Mouse (Mus musculus): Measurements from ENCODE around the gene 4930556J24Rik. TPM values are rescaled to one million over a fixed set of nuclear protein-coding genes. Genes with fewer than 3 reads are reported as not detected.
A peak's percentile ranks its signal among the peaks of the same experiment; 100 is the strongest.
"Not testable (repeated sequence)": the region's sequence is repeated elsewhere in the genome, so short reads cannot be mapped to it uniquely, and the experiment has no call there.

4930556J24Rik gene
- polyA plus RNA-seq, 1 experiment = not detected

DNA sequence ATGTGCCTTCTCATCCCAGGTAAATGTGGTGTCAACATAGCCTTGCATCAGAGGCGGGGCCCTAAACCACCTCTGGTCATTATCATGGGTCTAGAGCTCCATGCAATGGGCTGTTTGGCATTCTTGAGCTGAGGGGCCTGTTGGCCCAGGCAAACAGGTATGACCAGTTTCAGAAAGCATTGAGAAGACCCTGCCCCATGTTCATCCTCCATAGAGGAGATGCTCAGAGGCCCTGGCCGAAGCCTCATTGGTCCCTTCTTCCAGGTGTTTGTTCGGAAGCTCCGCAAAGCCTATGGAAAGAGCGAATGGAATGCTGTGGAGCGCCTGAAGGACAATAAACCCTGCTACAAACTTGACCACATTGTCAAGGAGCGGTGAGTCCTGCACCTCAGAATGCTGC lies 6.2 kb downstream of the 4930556J24Rik start:
- TF ChIP-seq CTCF (IDR thresholded peaks at IDR 0.05; ENCODE audit: borderline replicate concordance, extremely low read depth, insufficient read depth, insufficient read length) = no peak
- DNase-seq (ENCODE audit: low read depth) = no peak

- DNase-seq (ENCODE audit: low read depth) = no peak
- TF ChIP-seq CTCF (IDR thresholded peaks at IDR 0.05; ENCODE audit: borderline replicate concordance, extremely low read depth, insufficient read depth, insufficient read length) (peak; percentile 24; the same call in 1 of the 2 replicates), POLR2A (IDR thresholded peaks at IDR 0.05; ENCODE audit: borderline replicate concordance, extremely low read depth, insufficient read depth, insufficient read length, poor library complexity, severe bottlenecking) (no peak)
Observed at GRCm38 (mm10) chr11:3969837-3970236, 6.7 kb downstream of the 4930556J24Rik start.

DNA sequence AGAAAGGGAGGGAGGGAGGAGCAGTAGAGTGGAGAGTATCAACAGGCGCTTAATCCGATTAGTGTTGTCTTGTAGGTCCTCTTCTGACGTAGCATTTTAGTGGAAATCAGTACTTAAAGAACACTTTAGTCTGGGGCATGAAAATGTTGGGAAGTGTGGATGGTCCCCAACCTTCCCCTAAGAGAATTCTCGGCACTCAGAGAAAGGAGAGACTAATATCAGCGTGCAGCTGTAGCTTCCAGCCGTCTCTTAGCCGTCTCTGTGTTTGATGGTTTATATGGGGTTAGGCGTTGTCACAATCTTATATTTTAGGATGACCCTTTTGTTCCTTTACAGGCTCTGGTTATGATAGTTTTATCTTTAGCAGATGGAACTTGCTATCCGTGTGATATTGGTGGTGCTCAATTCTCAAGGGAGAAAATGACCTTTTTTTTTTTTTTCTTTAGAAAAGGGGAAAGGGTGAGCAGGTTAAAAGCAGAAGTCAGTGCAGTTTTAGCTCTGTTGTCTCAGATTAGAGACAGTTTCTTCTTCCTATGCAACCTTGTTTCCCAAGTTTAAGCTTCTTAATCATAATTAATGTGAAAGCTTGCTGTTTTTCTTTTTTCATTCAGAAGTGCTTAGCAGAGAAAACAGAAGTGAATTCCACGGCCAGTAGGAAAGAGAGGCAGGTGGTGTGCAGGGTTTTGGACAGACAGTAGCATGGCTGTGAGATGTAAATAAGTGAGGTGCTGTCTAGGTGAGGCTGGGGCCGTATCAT lies 12.0 kb downstream of the 4930556J24Rik start:
- no peak for DNase-seq (ENCODE audit: low read depth)
- TF ChIP-seq CTCF (IDR thresholded peaks at IDR 0.05; ENCODE audit: borderline replicate concordance, extremely low read depth, insufficient read depth, insufficient read length) (no peak), POLR2A (IDR thresholded peaks at IDR 0.05; ENCODE audit: borderline replicate concordance, extremely low read depth, insufficient read depth, insufficient read length, poor library complexity, severe bottlenecking) (no peak)

- peak; percentile 97 for DNase-seq (ENCODE audit: low read depth)
- TF ChIP-seq POLR2A (IDR thresholded peaks at IDR 0.05; ENCODE audit: borderline replicate concordance, extremely low read depth, insufficient read depth, insufficient read length, poor library complexity, severe bottlenecking) = peak; percentile 26; the same call in 1 of the 2 replicates
- TF ChIP-seq CTCF (IDR thresholded peaks at IDR 0.05; ENCODE audit: borderline replicate concordance, extremely low read depth, insufficient read depth, insufficient read length) = no peak
Observed at GRCm38 (mm10) chr11:3963610-3964415, 12.8 kb downstream of the 4930556J24Rik start, which contains the start of gene Pes1. Pes1 (plus strand) TSS chr11:3963975.

- TF ChIP-seq POLR2A (IDR thresholded peaks at IDR 0.05; ENCODE audit: borderline replicate concordance, extremely low read depth, insufficient read depth, insufficient read length, poor library complexity, severe bottlenecking) = no peak
- no peak for TF ChIP-seq CTCF (IDR thresholded peaks at IDR 0.05; ENCODE audit: borderline replicate concordance, extremely low read depth, insufficient read depth, insufficient read length)
- DNase-seq (ENCODE audit: low read depth) = no peak
Observed at GRCm38 (mm10) chr11:3963155-3963554, 13.4 kb downstream of the 4930556J24Rik start.

DNA sequence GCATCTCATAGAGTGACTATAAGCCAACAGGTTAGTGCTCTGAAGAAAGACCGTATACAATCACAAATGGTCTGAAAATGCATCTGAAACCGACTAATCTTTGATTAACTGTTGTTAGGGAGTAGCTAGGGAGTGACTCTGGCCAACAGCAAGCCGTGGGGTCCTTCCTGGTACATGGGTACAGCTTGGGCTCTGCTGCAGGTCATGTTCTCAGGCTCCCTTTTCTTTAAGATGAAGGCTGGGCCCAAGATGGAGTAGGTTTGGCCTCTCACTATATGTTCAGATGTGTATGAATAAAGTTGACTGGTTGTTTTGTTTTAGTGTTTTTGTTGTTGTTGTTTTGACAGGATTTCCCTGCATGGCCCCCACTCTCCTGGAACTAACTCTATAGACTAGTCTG lies 14.8 kb downstream of the 4930556J24Rik start:
- DNase-seq (ENCODE audit: low read depth) = no peak
- TF ChIP-seq POLR2A (IDR thresholded peaks at IDR 0.05; ENCODE audit: borderline replicate concordance, extremely low read depth, insufficient read depth, insufficient read length, poor library complexity, severe bottlenecking) = no peak
- TF ChIP-seq CTCF (IDR thresholded peaks at IDR 0.05; ENCODE audit: borderline replicate concordance, extremely low read depth, insufficient read depth, insufficient read length) = no peak

GRCm38 (mm10) chr11:3960901-3961300 lies 15.7 kb downstream of the 4930556J24Rik start:
- TF ChIP-seq POLR2A (IDR thresholded peaks at IDR 0.05; ENCODE audit: borderline replicate concordance, extremely low read depth, insufficient read depth, insufficient read length, poor library complexity, severe bottlenecking) = no peak
- TF ChIP-seq CTCF (IDR thresholded peaks at IDR 0.05; ENCODE audit: borderline replicate concordance, extremely low read depth, insufficient read depth, insufficient read length) = no peak
- DNase-seq (ENCODE audit: low read depth) = no peak

GRCm38 (mm10) chr11:3955371-3955770 lies 21.2 kb downstream of the 4930556J24Rik start:
- not testable (repeated sequence) for DNase-seq (ENCODE audit: low read depth)

GRCm38 (mm10) chr11:3954876-3955275 lies 21.7 kb downstream of the 4930556J24Rik start:
- DNase-seq (ENCODE audit: low read depth) = not testable (repeated sequence)

GRCm38 (mm10) chr11:3946386-3946785 lies 30.2 kb downstream of the 4930556J24Rik start:
- TF ChIP-seq POLR2A (IDR thresholded peaks at IDR 0.05; ENCODE audit: borderline replicate concordance, extremely low read depth, insufficient read depth, insufficient read length, poor library complexity, severe bottlenecking) (no peak), CTCF (IDR thresholded peaks at IDR 0.05; ENCODE audit: borderline replicate concordance, extremely low read depth, insufficient read depth, insufficient read length) (no peak)
- DNase-seq (ENCODE audit: low read depth) = no peak

DNA sequence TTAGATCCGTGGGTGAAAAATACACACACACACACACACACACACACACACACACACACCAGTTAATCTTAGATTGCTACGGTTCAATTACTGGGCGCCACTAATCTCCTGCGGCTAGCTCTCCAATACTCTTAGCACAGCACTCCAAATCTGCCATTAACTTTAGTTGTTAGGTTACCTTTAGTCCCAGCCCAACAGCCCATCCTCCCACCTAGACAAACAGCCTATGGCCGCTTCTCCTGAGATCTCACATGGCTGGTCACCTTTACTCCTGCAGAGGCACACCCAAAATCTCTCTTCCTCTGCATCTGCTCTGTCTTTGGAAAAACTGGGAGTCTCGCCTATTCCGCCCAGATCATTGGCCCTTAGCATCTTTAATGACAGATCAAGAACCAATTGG lies 35.2 kb downstream of the 4930556J24Rik start:
- no peak for DNase-seq (ENCODE audit: low read depth)
- TF ChIP-seq POLR2A (IDR thresholded peaks at IDR 0.05; ENCODE audit: borderline replicate concordance, extremely low read depth, insufficient read depth, insufficient read length, poor library complexity, severe bottlenecking) = no peak
- TF ChIP-seq CTCF (IDR thresholded peaks at IDR 0.05; ENCODE audit: borderline replicate concordance, extremely low read depth, insufficient read depth, insufficient read length) = no peak

DNA sequence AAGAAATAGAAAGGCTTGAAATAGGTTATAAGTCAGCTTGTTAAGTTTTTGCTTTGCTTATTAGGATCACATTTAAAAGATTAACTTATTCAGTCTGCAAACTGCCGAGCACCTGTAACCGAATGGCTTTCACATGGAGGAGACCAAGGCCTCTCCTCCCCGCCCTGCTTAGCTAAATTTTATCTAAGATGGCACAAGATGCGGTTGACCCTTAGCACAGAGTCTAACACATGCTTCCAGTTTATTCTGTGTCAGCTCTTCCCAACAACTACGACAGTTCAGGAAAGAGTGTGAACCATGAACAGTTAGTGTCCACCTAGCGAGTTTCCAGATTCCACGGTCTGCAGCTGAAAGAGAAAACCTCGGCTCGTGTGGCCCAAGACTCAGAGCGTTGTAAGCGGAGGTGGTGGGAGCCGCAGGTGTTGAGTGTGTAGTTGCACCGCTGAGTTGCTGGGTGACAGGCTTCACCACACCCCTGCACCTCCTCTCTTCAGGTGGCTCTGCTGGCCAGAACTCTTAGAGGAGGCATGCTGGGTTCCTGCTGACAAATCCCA lies 39.2 kb downstream of the 4930556J24Rik start:
- TF ChIP-seq POLR2A (IDR thresholded peaks at IDR 0.05; ENCODE audit: borderline replicate concordance, extremely low read depth, insufficient read depth, insufficient read length, poor library complexity, severe bottlenecking) (no peak), CTCF (IDR thresholded peaks at IDR 0.05; ENCODE audit: borderline replicate concordance, extremely low read depth, insufficient read depth, insufficient read length) (no peak)
- DNase-seq (ENCODE audit: low read depth) = no peak

All from brain, embryonic 14.5 days (tissue).